Mouse (Mus musculus): ENCODE measurements around the gene Golm1.
"Not testable (repeated sequence)": the region's sequence is repeated elsewhere in the genome, so short reads cannot be mapped to it uniquely, and the experiment has no call there.

Gene Golm1

DNA sequence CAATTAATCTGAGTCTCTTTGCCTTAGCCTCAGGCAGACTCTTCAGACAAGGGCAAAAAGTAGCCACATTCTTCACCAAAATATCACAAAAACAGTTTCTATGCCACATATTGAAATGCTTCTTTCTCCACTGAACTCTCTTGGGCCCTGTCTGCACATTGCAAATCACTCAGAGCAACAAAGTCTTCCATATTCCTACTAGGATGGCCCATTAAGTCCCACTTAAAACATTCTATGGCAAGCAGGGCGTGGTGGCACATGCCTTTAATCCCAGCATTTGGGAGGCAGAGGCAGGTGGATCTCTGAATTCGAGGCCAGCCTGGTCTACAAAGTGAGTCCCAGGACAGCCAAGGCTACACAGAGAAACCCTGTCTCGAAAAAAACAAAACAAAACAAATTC is 83.6 kb downstream of the Golm1 start:
- DNase-seq (ENCODE audit: low read depth, low spot score), result not testable (repeated sequence)

DNA sequence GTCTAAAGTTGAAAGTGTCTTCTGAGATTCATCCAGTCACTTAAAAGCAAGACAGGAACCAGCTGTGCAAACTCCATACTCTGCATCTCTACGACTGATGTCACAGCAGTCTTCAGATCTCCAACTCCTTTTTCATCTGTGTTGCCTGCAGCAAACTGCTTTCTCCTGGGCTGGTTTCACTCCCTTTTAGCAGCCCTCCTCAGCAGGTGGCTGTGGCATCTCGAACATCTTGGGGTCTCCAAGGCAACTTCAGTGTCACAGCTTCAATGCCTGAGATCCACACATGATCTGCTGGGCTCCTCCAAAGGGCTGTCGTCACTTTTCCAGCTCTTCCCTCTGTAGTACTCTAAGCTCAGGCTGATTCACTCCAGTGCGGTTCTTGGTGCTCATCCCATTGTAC is 84.9 kb downstream of the Golm1 start:
- DNase-seq (ENCODE audit: low read depth, low spot score), result no peak

DNA sequence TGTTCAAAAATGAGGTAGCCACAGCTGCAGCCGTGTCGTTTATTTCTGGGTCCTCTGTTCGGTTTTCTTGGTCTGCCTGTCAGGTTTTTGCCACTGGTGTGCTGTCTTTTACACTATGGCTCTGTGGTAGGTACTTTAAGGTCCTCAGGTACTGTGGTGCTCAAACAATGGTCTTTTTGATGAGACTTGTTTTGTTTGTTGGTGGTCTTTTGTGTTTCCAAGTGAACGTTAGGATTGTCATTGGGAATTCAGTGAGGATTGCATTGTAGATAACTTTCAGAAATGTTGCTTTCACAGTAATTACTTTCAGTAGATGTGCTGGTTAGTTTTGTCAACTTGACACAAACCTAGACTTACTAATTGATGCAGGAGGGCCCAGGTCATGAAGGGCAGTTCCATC is 85.9 kb downstream of the Golm1 start:
- DNase-seq (ENCODE audit: low read depth, low spot score), result no peak

DNA sequence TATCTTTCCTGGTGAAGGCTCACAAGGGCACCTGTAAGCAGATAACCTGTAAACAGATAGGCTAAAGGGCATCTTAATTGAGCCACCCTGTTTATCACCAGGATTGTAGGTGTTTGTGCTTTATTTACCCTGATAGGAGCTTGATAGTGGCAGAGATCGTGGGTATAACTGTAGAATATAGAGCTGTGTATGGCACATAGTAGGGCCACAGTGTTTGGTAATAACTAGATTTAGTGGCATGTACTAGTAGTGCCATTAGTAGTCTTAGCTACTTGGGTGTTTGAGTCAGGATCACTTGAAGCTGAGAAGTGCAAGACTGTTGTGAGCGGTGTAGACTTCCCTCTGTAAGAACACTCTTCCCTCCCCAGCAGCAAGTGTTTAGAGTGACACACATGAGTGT is 88.4 kb downstream of the Golm1 start:
- DNase-seq (ENCODE audit: low read depth, low spot score), result no peak

DNA sequence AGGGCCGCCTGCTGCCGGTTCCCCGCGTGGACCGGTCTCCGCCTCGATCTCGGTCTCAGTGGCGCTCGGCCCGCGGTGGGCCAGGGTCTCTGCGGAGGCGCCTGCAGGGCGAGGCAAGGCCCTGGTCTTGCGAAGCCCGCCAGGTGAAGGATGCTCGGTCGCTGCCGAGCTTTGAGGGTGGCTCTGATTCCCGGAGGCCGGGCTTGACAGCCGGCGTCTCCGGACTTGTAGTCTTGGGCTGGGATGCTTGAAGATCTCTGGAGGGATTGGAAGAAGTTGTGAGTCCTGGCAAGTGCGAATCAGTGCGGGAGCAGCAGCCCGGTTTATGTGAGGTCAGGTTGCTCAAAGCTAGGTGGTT is 90.0 kb downstream of the Golm1 start:
- no peak for DNase-seq (ENCODE audit: low read depth, low spot score)

DNA sequence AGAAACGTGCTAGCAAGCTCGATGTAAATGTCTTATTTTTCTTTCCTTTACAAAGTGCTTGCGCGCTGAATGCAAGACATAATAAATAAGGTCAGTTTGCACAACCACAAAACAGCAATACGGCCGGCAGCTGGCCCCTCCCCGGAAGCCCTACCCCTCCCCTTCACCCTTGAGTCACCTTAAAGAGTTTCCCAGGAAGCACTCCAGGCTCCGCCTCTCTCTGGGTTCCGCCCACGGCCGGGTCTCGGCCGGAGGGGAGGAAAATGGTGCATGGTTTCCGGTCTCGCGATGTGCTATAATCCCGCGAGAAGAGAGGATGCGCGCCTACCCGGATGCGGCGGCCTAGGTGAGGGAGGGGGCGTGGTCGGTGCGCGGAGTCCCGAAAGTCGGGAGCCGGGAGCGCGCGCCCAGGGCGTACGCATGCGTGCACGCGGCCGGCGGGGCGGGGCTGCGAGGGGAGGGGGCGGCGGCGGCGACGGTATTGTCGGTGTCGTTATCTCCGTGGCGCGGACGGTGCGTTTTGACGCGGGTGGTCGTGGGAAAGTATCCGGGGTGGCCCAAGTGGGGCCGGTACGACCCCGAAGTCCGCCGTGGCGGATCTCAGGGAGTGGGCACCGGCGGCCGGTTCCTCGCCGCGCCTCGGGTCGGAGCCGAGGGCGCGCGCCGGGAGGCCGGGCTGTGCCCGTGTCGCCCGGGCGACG is 90.5 kb downstream of the Golm1 start, which contains the start of the genes Agtpbp1 and Naa35:
Gene Agtpbp1, minus strand, starts transcription at position 281 of the 701 bp plus-strand sequence.
Gene Naa35, plus strand, starts transcription at position 313 of the 701 bp plus-strand sequence.
- DNase-seq (ENCODE audit: low read depth, low spot score), result peak; percentile 99

All from CD4-positive helper T cell, adult 2 months (primary cell).